Mouse (Mus musculus): Measurements from ENCODE around the gene Krt88. TPM values are rescaled to one million over a fixed set of nuclear protein-coding genes. Genes with fewer than 3 reads are reported as not detected.

The Krt88 gene
- polyA plus RNA-seq, 1 experiment from 2014 or later: 0.21 TPM

GRCm38 (mm10) chr15:101483646-101484045 lies 36.1 kb downstream of the Krt88 start:
- Histone ChIP-seq H3K4me2 (replicated peaks; ENCODE audit: low read depth, low read length) (no peak overlapping the region), H3K4me1 (ENCODE audit: insufficient read depth, low read depth, low read length) (no peaks in the 10 kb centered on the region), H3K9ac (replicated peaks; ENCODE audit: low read depth) (no peak overlapping the region), H3K4me3 (ENCODE audit: low read depth, low read length) (no peak overlapping the region), H3K27me3 (replicated peaks; ENCODE audit: insufficient read depth, low read length) (no peaks in the 10 kb centered on the region), H3K9me3 (ENCODE audit: low read length) (no peaks in the 10 kb centered on the region), H3K27ac (ENCODE audit: low read length) (no peak overlapping the region), H3K36me3 (ENCODE audit: insufficient read depth, low read length) (no peaks in the 10 kb centered on the region)
- ATAC-seq (no peak), DNase-seq (ENCODE audit: low spot score) (no peak)
- no peak for TF ChIP-seq EP300 (IDR thresholded peaks at IDR 0.05)
- no peak for TF ChIP-seq CTCF (IDR thresholded peaks at IDR 0.05)
- WGBS: 60% methylated on average over 1 of the region's 1 CpGs

GRCm38 (mm10) chr15:101484939-101485338 lies 37.4 kb downstream of the Krt88 start:
- Histone ChIP-seq H3K36me3 (ENCODE audit: insufficient read depth, low read length) (no peaks in the 10 kb centered on the region), H3K27me3 (replicated peaks; ENCODE audit: insufficient read depth, low read length) (no peaks in the 10 kb centered on the region), H3K9ac (replicated peaks; ENCODE audit: low read depth) (no peak overlapping the region), H3K9me3 (ENCODE audit: low read length) (no peaks in the 10 kb centered on the region), H3K4me3 (ENCODE audit: low read depth, low read length) (no peak overlapping the region), H3K4me2 (replicated peaks; ENCODE audit: low read depth, low read length) (no peak overlapping the region), H3K27ac (ENCODE audit: low read length) (no peak overlapping the region), H3K4me1 (ENCODE audit: insufficient read depth, low read depth, low read length) (no peaks in the 10 kb centered on the region)
- 74% methylated on average over 1 of the region's 1 CpGs for WGBS
- no peak for DNase-seq (ENCODE audit: low spot score)
- ATAC-seq: no peak
- TF ChIP-seq CTCF (IDR thresholded peaks at IDR 0.05): no peak
- TF ChIP-seq EP300 (IDR thresholded peaks at IDR 0.05): no peak

GRCm38 (mm10) chr15:101485911-101486635 lies 38.5 kb downstream of the Krt88 start:
- Histone ChIP-seq H3K4me3 (ENCODE audit: low read depth, low read length) (no peak overlapping the region), H3K36me3 (ENCODE audit: insufficient read depth, low read length) (no peaks in the 10 kb centered on the region), H3K9me3 (ENCODE audit: low read length) (no peaks in the 10 kb centered on the region), H3K9ac (replicated peaks; ENCODE audit: low read depth) (no peak overlapping the region), H3K27me3 (replicated peaks; ENCODE audit: insufficient read depth, low read length) (no peaks in the 10 kb centered on the region), H3K4me2 (replicated peaks; ENCODE audit: low read depth, low read length) (no peak overlapping the region), H3K27ac (ENCODE audit: low read length) (no peak overlapping the region), H3K4me1 (ENCODE audit: insufficient read depth, low read depth, low read length) (no peaks in the 10 kb centered on the region)
- WGBS: 72% methylated on average over 11 of the region's 11 CpGs
- DNase-seq (ENCODE audit: low spot score) (no peak), ATAC-seq (no peak)
- no peak for TF ChIP-seq EP300 (IDR thresholded peaks at IDR 0.05)
- TF ChIP-seq CTCF (IDR thresholded peaks at IDR 0.05): no peak

- peak; percentile 31 for DNase-seq (ENCODE audit: low spot score)
- TF ChIP-seq EP300 (IDR thresholded peaks at IDR 0.05) (no peak), CTCF (IDR thresholded peaks at IDR 0.05) (no peak)
- 55% methylated on average over 6 of the region's 6 CpGs for WGBS
- H3K4me2 ChIP-seq (replicated peaks; ENCODE audit: low read depth, low read length): no peak within 1 kb of the TSS
- no peak within 1 kb of the TSS for H3K9ac ChIP-seq (replicated peaks; ENCODE audit: low read depth)
- H3K27me3 ChIP-seq (replicated peaks; ENCODE audit: insufficient read depth, low read length): no peaks in the 10 kb centered on the region
- no peaks in the 10 kb centered on the region for H3K36me3 ChIP-seq (ENCODE audit: insufficient read depth, low read length)
- H3K9me3 ChIP-seq (ENCODE audit: low read length): no peaks in the 10 kb centered on the region
- H3K4me3 ChIP-seq (ENCODE audit: low read depth, low read length): no peak within 1 kb of the TSS
- H3K4me1 ChIP-seq (ENCODE audit: insufficient read depth, low read depth, low read length): peaks cover 3% of the 10 kb centered on the region; the same call in 1 of the 2 replicates
- H3K27ac ChIP-seq (ENCODE audit: low read length): no peak within 1 kb of the TSS
- ATAC-seq: no peak
These were observed 43.9 kb downstream of the Krt88 start, which contains the start of gene Krt83 for GRCm38 (mm10) chr15:101491431-101491830. Krt83 (minus strand) TSS chr15:101491512.

DNA sequence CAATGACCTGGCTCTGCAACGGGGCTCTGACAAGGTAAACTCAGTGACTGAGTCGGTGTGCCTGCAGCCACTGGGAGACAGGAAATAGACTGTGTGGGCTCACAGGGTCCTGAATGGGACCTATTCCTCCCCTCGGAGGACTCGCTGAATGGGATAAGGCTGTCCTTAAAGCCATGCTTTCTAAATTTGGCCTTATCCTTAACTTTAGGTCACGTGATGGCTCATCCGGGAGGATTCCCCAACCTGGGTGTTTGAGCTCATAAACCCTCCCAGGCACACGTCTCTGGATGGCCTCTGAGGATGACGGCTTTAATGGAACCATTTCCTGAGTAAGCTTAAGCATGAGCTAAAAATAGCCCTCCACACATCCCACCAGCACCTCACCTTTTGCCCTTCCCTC lies 45.2 kb downstream of the Krt88 start:
- H3K36me3 ChIP-seq (ENCODE audit: insufficient read depth, low read length): no peaks in the 10 kb centered on the region
- TF ChIP-seq EP300 (IDR thresholded peaks at IDR 0.05) (no peak), CTCF (IDR thresholded peaks at IDR 0.05) (no peak)
- ATAC-seq: no peak
- no peaks in the 10 kb centered on the region for H3K27me3 ChIP-seq (replicated peaks; ENCODE audit: insufficient read depth, low read length)
- no peak overlapping the region for H3K4me2 ChIP-seq (replicated peaks; ENCODE audit: low read depth, low read length)
- no peak overlapping the region for H3K9ac ChIP-seq (replicated peaks; ENCODE audit: low read depth)
- H3K4me1 ChIP-seq (ENCODE audit: insufficient read depth, low read depth, low read length): peaks cover 3% of the 10 kb centered on the region; the same call in 1 of the 2 replicates
- no peaks in the 10 kb centered on the region for H3K9me3 ChIP-seq (ENCODE audit: low read length)
- no peak overlapping the region for H3K27ac ChIP-seq (ENCODE audit: low read length)
- WGBS: 44% methylated on average over 8 of the region's 8 CpGs
- no peak for DNase-seq (ENCODE audit: low spot score)
- no peak overlapping the region for H3K4me3 ChIP-seq (ENCODE audit: low read depth, low read length)

DNA sequence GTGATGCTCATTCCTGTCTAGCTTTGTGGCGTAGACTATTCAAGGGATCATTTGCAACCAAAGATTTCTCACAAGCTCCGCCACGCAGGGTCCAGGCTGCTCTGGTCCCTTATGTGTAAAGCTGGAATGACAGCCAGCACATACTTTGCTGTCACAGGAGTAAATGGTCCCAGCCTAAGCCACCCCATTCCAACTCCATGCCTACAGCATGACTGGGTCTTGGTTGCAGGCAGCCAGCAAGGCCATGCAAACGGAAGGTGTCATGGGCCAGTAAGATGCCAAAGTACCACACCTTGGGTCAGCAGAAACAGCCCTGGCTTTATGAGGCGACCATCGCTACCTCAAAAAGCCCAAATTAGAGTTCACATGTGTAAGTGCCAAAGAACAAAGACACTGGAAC lies 46.2 kb downstream of the Krt88 start:
- Histone ChIP-seq H3K27ac (ENCODE audit: low read length) (no peak overlapping the region), H3K27me3 (replicated peaks; ENCODE audit: insufficient read depth, low read length) (no peaks in the 10 kb centered on the region), H3K4me1 (ENCODE audit: insufficient read depth, low read depth, low read length) (peaks cover 3% of the 10 kb centered on the region; the same call in 1 of the 2 replicates), H3K9ac (replicated peaks; ENCODE audit: low read depth) (no peak overlapping the region), H3K9me3 (ENCODE audit: low read length) (no peaks in the 10 kb centered on the region), H3K36me3 (ENCODE audit: insufficient read depth, low read length) (no peaks in the 10 kb centered on the region), H3K4me3 (ENCODE audit: low read depth, low read length) (no peak overlapping the region), H3K4me2 (replicated peaks; ENCODE audit: low read depth, low read length) (no peak overlapping the region)
- DNase-seq (ENCODE audit: low spot score) (no peak), ATAC-seq (no peak)
- WGBS: 87% methylated on average over 6 of the region's 6 CpGs
- TF ChIP-seq EP300 (IDR thresholded peaks at IDR 0.05): no peak
- no peak for TF ChIP-seq CTCF (IDR thresholded peaks at IDR 0.05)
